Mouse (Mus musculus) liver, adult (tissue): ENCODE results near the gene Dazap2.

ENCODE experiments used
- GATA4 ChIP-seq: IDR thresholded peaks from 2 replicates; pipeline ENCODE4 v1.6.1; 2014; ENCODE audit warnings: mild to moderate bottlenecking, low read length; ENCODE audit not compliant: insufficient replicate concordance

Gene Dazap2

GRCm38 (mm10) chr15:100630126-100630525 lies 15.0 kb downstream of the Dazap2 start:
- no peak for TF ChIP-seq GATA4

- no peak for TF ChIP-seq GATA4
These were observed 16.5 kb downstream of the Dazap2 start for GRCm38 (mm10) chr15:100631454-100632170.

DNA sequence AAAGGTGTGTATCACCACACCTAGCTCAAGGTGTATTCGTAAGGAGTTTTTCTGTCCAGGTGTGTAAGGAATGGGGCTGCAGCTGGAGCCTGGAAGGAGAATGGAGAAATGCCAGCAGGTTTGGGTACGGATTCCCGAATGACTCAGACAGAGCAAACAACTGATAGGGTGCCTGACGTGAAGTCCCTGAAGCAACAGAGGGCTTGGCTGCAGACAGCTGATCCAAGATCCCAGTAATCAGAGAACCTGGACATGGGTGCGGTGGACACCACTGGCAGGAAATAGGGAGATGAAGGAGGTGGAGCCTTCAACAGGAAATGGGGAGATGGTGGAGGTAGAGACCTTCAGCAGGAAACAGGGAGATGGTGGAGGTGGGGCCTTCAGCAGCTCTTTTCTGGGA lies 17.2 kb downstream of the Dazap2 start:
- TF ChIP-seq GATA4, result no peak

- no peak for TF ChIP-seq GATA4
These were observed 18.2 kb downstream of the Dazap2 start for GRCm38 (mm10) chr15:100633341-100633740.

- no peak for TF ChIP-seq GATA4
These were observed 20.1 kb downstream of the Dazap2 start for GRCm38 (mm10) chr15:100635239-100635638.

DNA sequence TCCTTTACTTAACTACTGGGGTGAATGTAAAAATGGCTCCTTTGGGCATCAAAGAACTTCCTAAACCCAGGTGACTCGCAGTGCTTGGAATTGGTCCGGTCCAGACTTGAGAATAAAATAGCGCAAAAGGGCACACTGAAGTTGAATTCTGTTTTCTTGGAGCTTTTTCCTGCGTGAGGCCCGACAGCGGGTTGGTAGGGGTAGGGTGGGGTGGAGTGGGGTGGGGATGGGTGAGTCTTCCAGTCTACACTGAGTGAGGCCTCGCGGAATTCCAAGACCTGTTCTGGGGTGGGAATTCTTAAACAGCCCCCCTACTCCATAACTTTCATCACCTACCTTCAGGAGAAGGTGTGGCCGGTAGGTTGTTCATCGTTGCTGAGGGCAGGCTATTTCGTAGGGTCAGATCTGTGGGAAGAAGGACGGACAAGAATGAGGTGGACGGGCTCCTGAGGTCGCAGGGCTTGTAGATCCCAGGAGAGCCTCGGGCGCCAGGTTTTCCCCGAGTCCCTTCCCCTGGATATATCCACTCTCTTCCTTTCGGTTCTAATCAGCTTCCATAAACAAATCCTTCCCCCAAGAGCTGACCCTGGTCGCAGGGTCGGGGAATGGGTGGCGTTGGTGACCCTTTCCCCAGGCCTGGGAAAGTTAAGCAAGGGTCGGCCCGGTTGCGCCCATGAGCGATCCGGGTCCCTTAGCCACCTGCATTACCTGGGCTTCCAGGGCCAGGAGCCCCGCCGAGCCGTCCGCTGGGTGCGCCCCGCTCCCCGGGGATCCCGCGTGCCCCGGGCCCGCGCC lies 20.9 kb downstream of the Dazap2 start:
- TF ChIP-seq GATA4, result no peak

- no peak for TF ChIP-seq GATA4
These were observed 21.8 kb downstream of the Dazap2 start, which contains the start of gene Smagp for GRCm38 (mm10) chr15:100636700-100637501. Smagp (minus strand) TSS chr15:100636940.

DNA sequence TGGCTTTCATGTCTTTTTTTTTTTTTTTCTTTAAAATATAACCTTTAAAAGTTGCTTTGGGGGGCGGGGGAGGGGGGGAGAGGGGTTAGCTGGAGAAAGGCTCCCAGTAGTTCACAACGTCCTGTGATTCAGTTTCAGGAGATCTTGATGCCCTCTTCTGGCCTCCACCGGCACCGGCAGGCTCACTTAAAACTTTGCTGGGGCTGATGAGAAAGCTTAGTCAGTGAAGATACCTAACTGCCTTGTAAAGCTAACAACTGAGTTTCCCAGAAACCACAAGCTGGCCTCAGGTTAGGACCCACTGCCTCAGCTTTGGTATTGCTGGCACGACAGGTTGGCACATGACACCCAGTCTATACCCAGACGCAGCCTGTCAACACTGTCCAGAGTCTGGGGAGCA lies 22.5 kb downstream of the Dazap2 start:
- no peak for TF ChIP-seq GATA4

- no peak for TF ChIP-seq GATA4
These were observed 25.0 kb downstream of the Dazap2 start for GRCm38 (mm10) chr15:100639972-100640750.

- no peak for TF ChIP-seq GATA4
These were observed 26.2 kb downstream of the Dazap2 start for GRCm38 (mm10) chr15:100641226-100641810.

DNA sequence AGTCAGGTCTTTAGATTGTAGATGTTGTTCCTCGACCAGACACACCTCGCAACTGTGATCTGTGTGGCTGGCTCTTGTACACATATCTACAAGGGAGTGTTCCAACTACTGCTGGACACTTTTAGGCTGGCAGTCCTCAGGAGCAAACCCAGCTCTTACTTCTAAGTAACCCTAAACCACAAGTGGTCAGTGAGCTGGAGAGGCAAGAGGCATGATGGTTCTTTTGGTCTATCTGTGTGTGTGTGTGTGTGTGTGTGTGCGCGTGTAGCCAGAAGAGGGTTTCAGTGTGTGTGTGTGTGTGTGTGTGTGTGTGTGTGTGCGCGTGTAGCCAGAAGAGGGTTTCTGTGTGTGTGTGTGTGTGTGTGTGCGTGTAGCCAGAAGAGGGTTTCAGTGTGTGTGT lies 27.3 kb downstream of the Dazap2 start:
- TF ChIP-seq GATA4, result no peak

GRCm38 (mm10) chr15:100646161-100646560 lies 31.0 kb downstream of the Dazap2 start:
- TF ChIP-seq GATA4, result no peak

- no peak for TF ChIP-seq GATA4
These were observed 35.0 kb downstream of the Dazap2 start for GRCm38 (mm10) chr15:100650111-100650510.

- TF ChIP-seq GATA4, result no peak
These were observed 36.5 kb downstream of the Dazap2 start for GRCm38 (mm10) chr15:100651610-100652009.
